Mouse (Mus musculus) midbrain, embryonic 16.5 days (tissue): ENCODE results near the gene Col8a2. TPM values are rescaled to one million over a fixed set of nuclear protein-coding genes. Genes with fewer than 3 reads are reported as not detected.

Experiments used
- ATAC-seq: fragments of 200-750 bp; cut with Nextera tagmentation; 2 replicates; pipeline ENCODE4 v1.8.0; 2017; ENCODE audit warnings: moderate TSS enrichment
- H3K27ac ChIP-seq: fragments of 300-500 bp; sonication (generic); 2 replicates; pipeline ENCODE4 v1.5.1; 2014; ENCODE audit warnings: mild to moderate bottlenecking, low read length, mixed read lengths
- H3K27me3 ChIP-seq: fragments of 300-500 bp; sonication (generic); 2 replicates; pipeline ENCODE4 v1.6.1; 2014; ENCODE audit warnings: low read depth, low read length, mixed read lengths; ENCODE audit not compliant: control insufficient read depth, insufficient read depth
- H3K36me3 ChIP-seq: fragments of 300-500 bp; sonication (generic); 2 replicates; pipeline ENCODE4 v1.6.1; 2014; ENCODE audit warnings: mild to moderate bottlenecking, low read length, moderate library complexity, mixed read lengths; ENCODE audit not compliant: control insufficient read depth, insufficient read depth
- H3K4me1 ChIP-seq: fragments of 300-500 bp; sonication (generic); 2 replicates; pipeline ENCODE4 v1.6.1; 2014; ENCODE audit warnings: mild to moderate bottlenecking, low read length, mixed read lengths; ENCODE audit not compliant: control insufficient read depth, insufficient read depth
- H3K4me2 ChIP-seq: fragments of 300-500 bp; sonication (generic); 2 replicates; pipeline ENCODE4 v1.6.1; 2014; ENCODE audit warnings: mild to moderate bottlenecking, low read length, mixed read lengths
- H3K4me3 ChIP-seq: fragments of 300-500 bp; sonication (generic); 2 replicates; pipeline ENCODE4 v1.5.1; 2014; ENCODE audit warnings: low read depth, mild to moderate bottlenecking, low read length, moderate library complexity, mixed read lengths
- H3K9ac ChIP-seq: fragments of 300-500 bp; sonication (generic); 2 replicates; pipeline ENCODE4 v1.6.1; 2014; ENCODE audit warnings: low read depth, low read length, mixed read lengths
- H3K9me3 ChIP-seq: fragments of 300-500 bp; sonication (generic); replicated peaks from 2 replicates; pipeline ENCODE4 v1.6.1; 2014; ENCODE audit warnings: mild to moderate bottlenecking, low read length, mixed read lengths; ENCODE audit not compliant: control insufficient read depth, poor library complexity, severe bottlenecking
- WGBS: fragments of 180-500 bp; shearing (Covaris S2); extraction: QIAGEN DNeasy Blood & Tissue Kit; methylation state at CpG from one replicate; pipeline ENCODE4 v1.1.7; 2014; 5-methylcytosine and 5-hydroxymethylcytosine counted together
- polyA plus RNA-seq: library from polyadenylated mRNA; unstranded; fragments of >200 nt; fragmentation: Nextera tagmentation; extraction: Ambion mirVana; gene quantifications from 2 replicates; pipeline ENCODE4 v1.2.1, GENCODE M21; 2015

The Col8a2 gene
- polyA plus RNA-seq, 1 experiment from 2014 or later, result 2.5 TPM

- Histone ChIP-seq H3K4me3 (no peak overlapping the region), H3K4me2 (no peak overlapping the region), H3K36me3 (peaks cover 2% of the 10 kb centered on the region; the same call in 1 of the 2 replicates), H3K27me3 (no peaks in the 10 kb centered on the region), H3K27ac (no peak overlapping the region), H3K4me1 (no peaks in the 10 kb centered on the region), H3K9ac (no peak overlapping the region), H3K9me3 (no peaks in the 10 kb centered on the region)
- 81% methylated on average over 1 of the region's 1 CpGs for WGBS
- ATAC-seq, result no peak
Observed at GRCm38 (mm10) chr4:126331751-126332150, 45.2 kb downstream of the Col8a2 start.

GRCm38 (mm10) chr4:126332358-126332757, 45.8 kb downstream of the Col8a2 start:
- H3K27me3 ChIP-seq, result no peaks in the 10 kb centered on the region
- no peak overlapping the region for H3K4me2 ChIP-seq
- peaks cover 2% of the 10 kb centered on the region; the same call in 1 of the 2 replicates for H3K36me3 ChIP-seq
- no peak overlapping the region for H3K9ac ChIP-seq
- H3K27ac ChIP-seq, result no peak overlapping the region
- no peak for ATAC-seq
- 42% methylated on average over 3 of the region's 3 CpGs for WGBS
- no peak overlapping the region for H3K4me3 ChIP-seq
- H3K4me1 ChIP-seq, result no peaks in the 10 kb centered on the region
- H3K9me3 ChIP-seq, result no peaks in the 10 kb centered on the region

DNA sequence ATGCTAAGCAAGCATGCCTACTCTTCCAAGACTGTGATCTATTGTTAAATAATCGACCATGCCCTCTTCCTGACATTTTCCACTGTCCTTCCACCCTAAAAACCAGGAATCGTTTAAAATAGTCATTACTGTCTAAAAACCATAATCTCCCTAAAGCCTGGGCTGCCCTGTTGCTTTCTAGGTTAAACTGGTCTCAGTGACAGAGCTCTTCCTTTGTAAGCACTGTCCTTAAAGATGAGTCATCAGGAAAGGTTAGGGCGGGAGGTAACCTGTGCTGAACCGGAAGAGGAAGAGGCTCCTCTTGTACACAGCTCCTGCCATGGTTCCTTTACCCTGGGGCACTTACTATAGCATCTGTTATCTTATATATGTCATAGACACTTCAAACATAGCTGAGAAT, 52.9 kb downstream of the Col8a2 start:
- H3K27ac ChIP-seq, result no peak overlapping the region
- no peak overlapping the region for H3K4me3 ChIP-seq
- no peak overlapping the region for H3K4me2 ChIP-seq
- H3K4me1 ChIP-seq, result no peaks in the 10 kb centered on the region
- 57% methylated on average over 4 of the region's 4 CpGs for WGBS
- H3K27me3 ChIP-seq, result no peaks in the 10 kb centered on the region
- peaks cover 5% of the 10 kb centered on the region; the same call in 1 of the 2 replicates for H3K36me3 ChIP-seq
- no peak overlapping the region for H3K9ac ChIP-seq
- no peaks in the 10 kb centered on the region for H3K9me3 ChIP-seq
- ATAC-seq, result no peak

GRCm38 (mm10) chr4:126343451-126343850, 56.9 kb downstream of the Col8a2 start:
- Histone ChIP-seq H3K9me3 (no peaks in the 10 kb centered on the region), H3K4me1 (no peaks in the 10 kb centered on the region), H3K27ac (no peak overlapping the region), H3K36me3 (peaks cover 10% of the 10 kb centered on the region), H3K4me3 (no peak overlapping the region), H3K4me2 (no peak overlapping the region), H3K9ac (no peak overlapping the region), H3K27me3 (no peaks in the 10 kb centered on the region)
- WGBS, result 88% methylated on average over 4 of the region's 4 CpGs
- ATAC-seq, result no peak

- no peaks in the 10 kb centered on the region for H3K9me3 ChIP-seq
- H3K27me3 ChIP-seq, result no peaks in the 10 kb centered on the region
- no peak overlapping the region for H3K9ac ChIP-seq
- 100% methylated on average over 1 of the region's 1 CpGs for WGBS
- H3K36me3 ChIP-seq, result peaks cover 16% of the 10 kb centered on the region
- no peak for ATAC-seq
- no peak overlapping the region for H3K4me3 ChIP-seq
- H3K27ac ChIP-seq, result no peak overlapping the region
- H3K4me2 ChIP-seq, result no peak overlapping the region
- no peaks in the 10 kb centered on the region for H3K4me1 ChIP-seq
Observed at GRCm38 (mm10) chr4:126360069-126360468, 73.5 kb downstream of the Col8a2 start.

Other genes starting within 250 kb of the Col8a2 start
- gene Mrps15, start 239.9 kb upstream of the Col8a2 start, polyA plus RNA-seq, result 128 and 131 TPM in 2 replicates
- 40.0 and 48.5 TPM in 2 replicates for gene Oscp1, start 228.2 kb upstream of the Col8a2 start, polyA plus RNA-seq
- gene Lsm10, start 190.2 kb upstream of the Col8a2 start, polyA plus RNA-seq, result 55.1 and 63.5 TPM in 2 replicates
- gene Stk40, start 182.8 kb upstream of the Col8a2 start, polyA plus RNA-seq, result 27.1 and 31.1 TPM in 2 replicates
- 7.9 and 10.0 TPM in 2 replicates for gene Eva1b, start 139.0 kb upstream of the Col8a2 start, polyA plus RNA-seq
- gene Sh3d21, start 123.3 kb upstream of the Col8a2 start, polyA plus RNA-seq, result 1.4 and 1.8 TPM in 2 replicates
- 124 and 137 TPM in 2 replicates for gene Thrap3, start 84.0 kb upstream of the Col8a2 start, polyA plus RNA-seq
- 66.1 and 68.2 TPM in 2 replicates for gene Map7d1, start 30.4 kb upstream of the Col8a2 start, polyA plus RNA-seq
- gene Trappc3, start 24.5 kb upstream of the Col8a2 start, polyA plus RNA-seq, result 193 and 198 TPM in 2 replicates
- 83.9 and 87.5 TPM in 2 replicates for gene Adprhl2, start 34.9 kb downstream of the Col8a2 start, polyA plus RNA-seq
- 15.3 and 17.3 TPM in 2 replicates for gene Tekt2, start 38.9 kb downstream of the Col8a2 start, polyA plus RNA-seq
- 14.3 and 18.5 TPM in 2 replicates for gene Ago3, start 142.8 kb downstream of the Col8a2 start, polyA plus RNA-seq
- 8.8 and 10.0 TPM in 2 replicates for gene Ago1, start 181.8 kb downstream of the Col8a2 start, polyA plus RNA-seq
- gene Ago4, start 246.7 kb downstream of the Col8a2 start, polyA plus RNA-seq, result 8.4 and 11.6 TPM in 2 replicates